Mouse (Mus musculus) midbrain, postnatal 0 days (tissue): Measurements from ENCODE around the gene Eif3l. TPM values are rescaled to one million over a fixed set of nuclear protein-coding genes. Genes with fewer than 3 reads are reported as not detected.

Experiments
- ATAC-seq: fragments of 200-750 bp; cut with Nextera tagmentation; 2 replicates; pipeline ENCODE4 v1.8.0; 2017; ENCODE audit warnings: moderate number of reproducible peaks, mild to moderate bottlenecking, moderate TSS enrichment, moderate library complexity; ENCODE audit not compliant: low FRiP score
- DNase-seq: peaks from one replicate; pipeline ENCODE4 v3.0.0-alpha.2; 2015; ENCODE audit warnings: low spot score
- H3K27ac ChIP-seq: fragments of 300-500 bp; sonication (generic); 2 replicates; pipeline ENCODE4 v1.5.1; 2014; ENCODE audit warnings: low read depth, mild to moderate bottlenecking, low read length, mixed read lengths
- H3K27me3 ChIP-seq: fragments of 300-500 bp; sonication (generic); 2 replicates; pipeline ENCODE4 v1.6.1; 2014; ENCODE audit warnings: low read length, control low read depth, mixed read lengths; ENCODE audit not compliant: insufficient read depth
- H3K36me3 ChIP-seq: fragments of 300-500 bp; sonication (generic); 2 replicates; pipeline ENCODE4 v1.6.1; 2014; ENCODE audit warnings: low read length, control low read depth, mixed read lengths; ENCODE audit not compliant: insufficient read depth
- H3K4me1 ChIP-seq: fragments of 300-500 bp; sonication (generic); 2 replicates; pipeline ENCODE4 v1.6.1; 2014; ENCODE audit warnings: mild to moderate bottlenecking, control low read depth, antibody characterized with exemption, low read length, mixed read lengths; ENCODE audit not compliant: insufficient read depth
- H3K4me2 ChIP-seq: fragments of 300-500 bp; sonication (generic); 2 replicates; pipeline ENCODE4 v1.6.1; 2014; ENCODE audit warnings: low read depth, mild to moderate bottlenecking, low read length, mixed read lengths; ENCODE audit not compliant: poor library complexity, severe bottlenecking
- H3K4me3 ChIP-seq: fragments of 300-500 bp; sonication (generic); 2 replicates; pipeline ENCODE4 v1.5.1; 2014; ENCODE audit warnings: low read depth, mild to moderate bottlenecking, low read length, moderate library complexity
- H3K9ac ChIP-seq: fragments of 300-500 bp; sonication (generic); replicated peaks from 2 replicates; pipeline ENCODE4 v1.6.1; 2014; ENCODE audit warnings: mild to moderate bottlenecking, low read length, moderate library complexity, mixed read lengths; ENCODE audit not compliant: poor library complexity, severe bottlenecking
- H3K9me3 ChIP-seq: fragments of 300-500 bp; sonication (generic); 2 replicates; pipeline ENCODE4 v1.6.1; 2016; ENCODE audit warnings: low read length, control low read depth
- CTCF ChIP-seq: IDR thresholded peaks from 2 replicates; pipeline ENCODE4 v1.5.1; 2016; ENCODE audit warnings: antibody characterized with exemption, mild to moderate bottlenecking
- WGBS: fragments of 180-500 bp; shearing (Covaris S2); extraction: QIAGEN DNeasy Blood & Tissue Kit; methylation state at CpG from one replicate; pipeline ENCODE4 v1.1.7; 2014; 5-methylcytosine and 5-hydroxymethylcytosine counted together
- polyA plus RNA-seq: library from polyadenylated mRNA; unstranded; fragments of >200 nt; fragmentation: Nextera tagmentation; extraction: Ambion mirVana; gene quantifications from 2 replicates; pipeline ENCODE4 v1.2.1, GENCODE M21; 2015
- total RNA-seq: library from RNA; depleted of rRNA; stranded (reverse); fragments of >200 nt; gene quantifications from 2 replicates; pipeline ENCODE4 v1.2.3, GENCODE M21; 2014

Eif3l gene
- total and polyA plus RNA-seq, 2 experiments from 2014 or later, result 168 to 197 TPM

DNA sequence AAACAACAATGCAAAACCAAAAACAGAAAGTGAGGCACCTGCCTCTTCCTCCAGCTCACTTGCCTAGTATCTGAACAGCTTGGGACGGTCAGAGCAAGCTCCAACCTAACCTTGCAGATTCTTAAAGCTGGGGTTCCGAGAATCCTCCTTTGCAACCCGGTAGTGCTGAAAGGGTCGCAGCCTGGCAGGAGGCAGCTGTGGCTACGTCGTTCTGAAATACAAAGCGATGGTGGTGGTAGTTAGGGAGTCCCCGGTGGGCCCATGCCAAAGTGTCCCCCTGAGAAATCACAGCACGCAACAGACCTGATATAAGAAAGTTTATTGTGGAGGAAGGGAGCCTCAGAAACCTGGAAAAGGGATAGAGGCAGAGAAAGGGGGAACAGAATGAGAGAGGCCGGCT lies 36.6 kb upstream of the Eif3l start:
- H3K4me1 ChIP-seq, result no peaks in the 10 kb centered on the region; the same call in 1 of the 2 replicates
- no peaks in the 10 kb centered on the region for H3K9me3 ChIP-seq
- ATAC-seq (no peak), DNase-seq (no peak)
- H3K9ac ChIP-seq, result no peak overlapping the region
- H3K4me2 ChIP-seq, result no peak overlapping the region
- WGBS, result 70% methylated on average over 10 of the region's 10 CpGs
- H3K36me3 ChIP-seq, result 0 out of 2 replicates have a peak, but pooled peaks cover 6% of the 10 kb centered on the region
- no peak overlapping the region for H3K4me3 ChIP-seq
- no peak for TF ChIP-seq CTCF
- no peak overlapping the region for H3K27ac ChIP-seq
- H3K27me3 ChIP-seq, result peaks cover 13% of the 10 kb centered on the region

- Histone ChIP-seq H3K9me3 (no peaks in the 10 kb centered on the region), H3K4me1 (no peaks in the 10 kb centered on the region; the same call in 1 of the 2 replicates), H3K4me3 (no peak overlapping the region), H3K36me3 (0 out of 2 replicates have a peak, but pooled peaks cover 6% of the 10 kb centered on the region), H3K4me2 (no peak overlapping the region), H3K27me3 (peaks cover 16% of the 10 kb centered on the region), H3K9ac (no peak overlapping the region), H3K27ac (no peak overlapping the region)
- 28% methylated on average over 7 of the region's 7 CpGs for WGBS
- peak; percentile 62 for DNase-seq
- ATAC-seq, result 0 out of 2 replicates have a peak, but pooled peaks have one; percentile 24
- peak; percentile 78 for TF ChIP-seq CTCF
Observed at GRCm38 (mm10) chr15:79038853-79039252, 36.1 kb upstream of the Eif3l start.

DNA sequence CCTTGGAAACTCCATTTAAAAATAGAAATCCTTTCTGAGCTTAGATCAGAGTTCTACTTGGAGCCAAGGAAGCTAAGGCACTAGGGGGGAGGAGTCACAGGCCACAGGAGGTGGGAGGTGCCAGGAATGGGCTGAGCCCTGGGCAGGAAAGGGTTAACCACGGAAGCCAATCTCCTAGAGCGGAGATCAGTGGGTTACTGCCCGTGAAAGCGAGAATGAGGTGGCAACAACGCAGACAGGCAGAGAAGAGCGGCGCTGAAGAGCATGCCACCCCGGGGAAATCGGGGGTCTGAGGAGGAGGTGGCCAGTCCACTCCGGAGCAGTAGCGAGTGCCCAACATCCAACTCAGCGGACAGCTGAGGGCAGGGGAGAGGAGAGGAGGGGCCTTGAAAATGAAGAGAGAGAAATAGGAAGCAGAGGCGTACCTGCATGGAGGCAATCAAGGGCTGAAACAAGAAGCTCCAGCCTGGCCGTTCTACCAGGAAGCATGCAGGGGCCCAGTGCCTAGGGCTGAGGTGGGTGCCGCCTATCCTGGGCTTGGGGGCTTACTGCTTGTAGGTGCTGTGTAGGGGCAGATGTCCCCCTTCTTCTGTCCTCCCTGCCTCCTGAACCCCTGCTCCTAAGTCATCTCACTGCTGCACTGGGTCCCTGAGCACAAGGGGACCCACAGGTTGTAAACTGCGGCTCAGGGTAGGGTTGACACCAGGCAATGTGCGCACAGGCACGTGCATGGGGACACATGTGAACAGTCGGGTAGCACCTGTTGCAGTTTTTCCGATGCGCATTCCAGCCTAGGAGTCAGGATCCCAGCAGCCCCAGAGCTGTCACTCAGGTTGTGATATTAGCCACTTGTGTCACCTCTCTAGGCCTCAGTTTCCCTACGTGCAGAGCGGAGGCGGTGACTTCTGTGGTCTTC lies 34.2 kb upstream of the Eif3l start:
- 24% methylated on average over 24 of the region's 24 CpGs for WGBS
- peaks cover 17% of the 10 kb centered on the region for H3K27me3 ChIP-seq
- no peaks in the 10 kb centered on the region; the same call in 1 of the 2 replicates for H3K4me1 ChIP-seq
- peak; percentile 44 for DNase-seq
- ATAC-seq, result no peak
- H3K27ac ChIP-seq, result no peak overlapping the region
- peak overlapping the region; percentile 29 for H3K4me3 ChIP-seq
- H3K36me3 ChIP-seq, result 0 out of 2 replicates have a peak, but pooled peaks cover 6% of the 10 kb centered on the region
- H3K4me2 ChIP-seq, result peak overlapping the region; percentile 49
- H3K9me3 ChIP-seq, result no peaks in the 10 kb centered on the region
- no peak for TF ChIP-seq CTCF
- peak overlapping the region; percentile 13 for H3K9ac ChIP-seq

- no peak for TF ChIP-seq CTCF
- 84% methylated on average over 6 of the region's 6 CpGs for whole genome bisulfite sequencing
Observed at GRCm38 (mm10) chr15:79041585-79041984, 33.4 kb upstream of the Eif3l start, which contains the start of gene Galr3. Galr3 (plus strand) TSS chr15:79041885.

GRCm38 (mm10) chr15:79042721-79043491 lies 32.1 kb upstream of the Eif3l start:
- under 1% methylated on average over 97 of the region's 105 CpGs for WGBS
- no peaks in the 10 kb centered on the region; the same call in 1 of the 2 replicates for H3K4me1 ChIP-seq
- TF ChIP-seq CTCF, result peak; percentile 34; the same call in 1 of the 2 replicates
- peaks cover 17% of the 10 kb centered on the region for H3K27me3 ChIP-seq
- peak overlapping the region; percentile 52 for H3K4me3 ChIP-seq
- peak overlapping the region; percentile 66 for H3K9ac ChIP-seq
- no peaks in the 10 kb centered on the region for H3K36me3 ChIP-seq
- no peaks in the 10 kb centered on the region for H3K9me3 ChIP-seq
- H3K4me2 ChIP-seq, result peak overlapping the region; percentile 80
- ATAC-seq (peak; percentile 57), DNase-seq (peak; percentile 57)
- peak overlapping the region; percentile 51 for H3K27ac ChIP-seq

More at GRCm38 (mm10) chr15:79041585-79041984, 33.4 kb upstream of the Eif3l start, which contains the start of gene Galr3:
- peak within 1 kb of the TSS; percentile 80 for H3K4me2 ChIP-seq
- H3K9me3 ChIP-seq, result no peaks in the 10 kb centered on the region
- H3K27ac ChIP-seq, result peak within 1 kb of the TSS; percentile 51
- peaks cover 17% of the 10 kb centered on the region for H3K27me3 ChIP-seq
- DNase-seq (no peak), ATAC-seq (no peak)
- H3K9ac ChIP-seq, result peak within 1 kb of the TSS; percentile 66
- no peaks in the 10 kb centered on the region; the same call in 1 of the 2 replicates for H3K4me1 ChIP-seq
- peak within 1 kb of the TSS; percentile 52 for H3K4me3 ChIP-seq
- H3K36me3 ChIP-seq, result 0 out of 2 replicates have a peak, but pooled peaks cover 3% of the 10 kb centered on the region
